Mouse (Mus musculus) 416B (cell line): ENCODE results near the gene Pcdh9.

Experiments used
- DNase-seq: peaks from one replicate; pipeline ENCODE4 v3.0.0; 2011; ENCODE audit warnings: low read depth

Pcdh9 gene

DNA sequence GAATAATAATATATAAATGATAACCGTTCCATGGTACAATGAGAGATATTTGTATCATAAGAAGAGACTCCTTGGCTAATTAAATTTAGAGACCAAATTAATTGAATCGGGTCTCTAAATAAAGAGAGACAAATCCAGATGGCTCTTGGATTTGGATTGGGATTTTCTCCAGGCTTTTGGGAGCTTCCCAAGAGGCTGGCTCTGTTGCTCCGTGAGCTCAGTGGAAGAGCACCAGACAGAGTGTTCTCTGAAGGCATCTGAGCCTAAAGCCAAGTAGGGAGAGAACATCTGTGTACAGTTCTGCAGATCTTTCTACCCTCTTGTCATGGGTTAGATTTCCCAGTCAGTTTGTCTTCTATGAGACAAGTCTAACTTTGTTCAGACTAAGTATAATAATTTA is 95.9 kb downstream of the Pcdh9 start:
- DNase-seq = no peak

DNA sequence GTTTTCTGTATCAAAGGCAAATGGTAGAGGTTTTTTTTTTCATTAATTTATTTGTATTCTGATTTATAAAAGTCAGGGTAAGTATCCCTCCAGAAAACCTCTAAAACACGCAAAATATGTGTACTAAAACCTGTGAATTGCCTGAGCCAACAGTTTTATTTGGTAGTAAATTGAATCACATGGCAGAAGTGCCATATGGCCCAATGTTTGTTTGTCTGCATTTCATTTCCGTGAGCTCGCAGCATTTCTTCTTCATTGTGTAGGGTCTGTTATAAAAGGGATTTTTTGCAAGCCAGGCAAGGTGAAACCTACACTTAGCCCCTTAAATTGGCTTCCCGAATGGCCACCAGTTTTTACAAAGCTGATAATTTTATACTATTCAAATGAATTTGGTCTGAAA is 104.2 kb downstream of the Pcdh9 start:
- DNase-seq = no peak

DNA sequence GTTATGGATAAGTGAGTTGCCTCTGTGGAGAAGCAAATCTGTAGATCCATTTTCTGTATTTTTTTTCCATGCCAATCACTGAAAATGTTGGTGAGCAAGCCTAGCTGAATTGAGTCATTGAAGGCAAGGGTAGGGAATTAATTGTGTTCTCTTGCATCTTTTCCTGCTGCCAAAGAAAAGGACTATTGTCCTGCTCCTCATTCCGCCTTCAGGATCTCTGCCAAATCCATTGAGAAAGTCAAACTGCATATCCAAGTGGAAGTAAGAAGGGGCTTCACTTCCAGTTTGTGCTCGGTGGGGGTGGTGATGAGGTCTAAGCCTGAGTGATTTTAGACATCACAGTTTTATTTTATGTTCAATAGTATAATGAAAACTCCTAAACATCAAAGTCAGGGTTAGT is 105.4 kb downstream of the Pcdh9 start:
- DNase-seq = no peak

DNA sequence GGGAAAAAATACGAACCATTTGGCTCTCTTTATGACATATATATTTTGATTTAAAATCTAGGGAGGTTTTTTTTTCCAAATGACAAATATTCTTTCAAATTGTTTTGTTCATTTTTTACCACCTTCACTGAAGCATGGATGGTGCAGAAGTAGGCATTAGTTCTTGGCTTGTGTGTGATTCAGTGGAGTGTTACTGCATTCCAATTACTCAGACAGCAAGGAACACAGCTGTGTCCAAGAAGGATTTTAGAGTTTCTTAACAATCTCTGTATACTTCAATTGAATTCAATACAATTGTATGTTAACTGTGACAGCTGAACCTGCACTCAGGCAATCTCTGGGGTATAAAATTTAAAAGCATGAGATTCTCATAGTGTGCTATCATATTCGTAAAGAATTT is 127.6 kb downstream of the Pcdh9 start:
- DNase-seq = no peak

DNA sequence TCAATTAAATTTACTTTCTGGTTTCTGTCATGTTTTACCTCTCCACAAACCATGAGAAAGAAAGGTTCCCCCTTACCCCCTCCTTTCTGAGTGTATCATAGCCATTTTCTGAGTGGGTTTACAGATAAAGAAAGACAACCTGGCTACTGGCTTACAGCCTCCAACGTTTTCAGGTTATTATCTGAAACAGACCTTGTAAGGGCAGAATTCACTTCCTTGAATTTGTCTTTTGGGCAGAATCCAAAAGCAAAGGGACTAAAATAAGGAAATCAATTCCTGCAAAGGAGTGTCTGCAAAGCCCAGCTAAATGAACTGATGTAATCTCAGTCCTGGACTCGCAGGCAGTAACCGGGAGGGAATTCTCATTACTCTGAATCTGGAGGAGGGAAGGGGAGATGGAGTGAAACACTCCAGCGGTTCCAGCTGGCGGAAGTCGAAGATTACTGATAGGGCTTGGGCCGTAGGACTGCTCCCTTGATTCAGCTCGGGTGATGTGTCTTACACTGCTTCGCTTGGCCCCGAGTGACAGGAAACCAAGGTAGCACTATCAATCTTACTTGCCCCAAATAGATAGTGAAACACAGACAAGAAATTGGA is 156.3 kb downstream of the Pcdh9 start:
- no peak for DNase-seq

DNA sequence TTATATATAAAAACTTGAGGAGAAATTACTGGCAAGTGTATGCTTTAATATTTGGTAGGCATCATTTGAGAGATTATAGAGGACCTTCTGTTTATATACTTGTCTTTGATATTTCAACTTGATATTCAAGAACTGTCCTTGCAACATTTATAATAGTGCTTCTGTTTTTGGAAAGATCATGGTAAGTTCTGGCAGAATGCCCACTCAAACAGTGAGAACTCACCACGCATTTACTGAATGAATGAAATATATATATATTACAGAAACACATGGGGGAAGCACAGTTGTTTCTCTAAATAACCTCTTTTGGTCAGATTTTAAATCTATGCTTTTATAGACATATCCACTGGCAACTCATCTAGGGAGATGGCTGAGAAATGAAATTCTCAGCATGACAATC is 164.7 kb downstream of the Pcdh9 start:
- no peak for DNase-seq

DNA sequence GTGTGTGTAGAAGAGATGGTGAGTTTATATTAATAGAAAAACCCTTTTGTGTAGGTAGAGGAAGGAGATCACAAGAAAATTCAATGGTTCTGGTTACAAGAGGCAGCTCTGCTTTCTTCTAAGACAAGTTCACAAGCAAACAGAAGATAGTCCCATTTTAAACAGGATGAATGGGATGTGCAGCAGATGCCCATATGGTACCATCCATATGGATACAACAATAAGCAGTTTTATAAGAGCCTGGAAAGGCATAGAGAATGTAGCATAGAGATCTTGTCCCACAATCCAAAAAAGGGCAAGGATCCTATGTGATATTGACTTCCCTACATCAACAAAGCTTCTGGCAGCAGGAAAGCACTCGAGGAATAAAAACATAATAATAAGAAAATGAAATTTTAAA is 171.3 kb downstream of the Pcdh9 start:
- DNase-seq = no peak

DNA sequence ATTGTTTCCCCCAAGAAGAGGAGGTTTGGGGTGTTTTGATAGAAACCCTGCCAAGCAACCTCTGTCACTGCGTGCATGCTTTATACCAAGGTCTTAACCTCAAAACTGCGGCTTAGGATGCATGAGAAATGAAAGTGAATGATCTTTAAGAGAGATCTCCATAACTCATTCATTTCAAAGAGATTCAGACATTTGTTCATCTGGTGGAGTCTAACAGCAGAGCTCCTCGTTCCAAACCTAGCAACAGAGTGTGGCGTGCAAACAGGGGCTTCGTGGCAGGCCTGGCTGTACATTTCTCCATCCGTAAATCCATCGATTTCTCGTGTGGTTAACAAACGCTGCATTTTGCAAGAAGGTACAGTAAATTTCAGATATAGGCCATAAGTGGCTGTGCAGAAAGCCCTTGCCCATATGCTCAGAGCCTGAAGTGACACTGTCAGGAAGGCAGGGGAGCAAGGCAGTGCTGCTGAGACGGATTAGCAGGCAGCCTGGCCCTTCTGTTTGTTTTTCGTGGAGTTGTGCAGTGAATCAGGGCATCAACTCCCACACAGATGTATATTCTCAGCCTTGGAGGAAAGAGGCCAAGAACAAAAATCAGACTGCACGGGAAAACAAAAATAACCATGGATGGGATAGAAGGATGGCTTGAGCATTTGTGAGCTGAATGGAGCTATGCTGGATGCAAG is 177.1 kb downstream of the Pcdh9 start:
- no peak for DNase-seq

DNA sequence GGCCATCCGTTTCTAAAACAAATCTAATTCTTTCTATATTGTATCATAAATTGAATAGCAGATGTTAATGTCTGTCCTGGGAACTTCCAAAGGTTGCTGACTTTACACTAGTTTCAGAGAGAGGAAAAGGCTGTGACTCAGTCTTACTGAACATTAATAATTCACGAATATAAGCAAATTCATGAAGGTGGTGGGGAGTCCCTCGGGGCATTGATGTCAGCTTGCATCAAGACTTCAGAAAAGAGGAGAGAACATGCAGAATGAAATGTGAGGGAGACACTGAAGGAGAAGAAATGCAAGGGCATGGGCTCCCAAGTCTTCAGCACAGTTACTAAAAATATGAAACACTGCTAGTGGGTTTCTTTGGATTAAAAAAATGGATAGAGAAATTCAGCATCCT is 181.8 kb downstream of the Pcdh9 start:
- DNase-seq = no peak

DNA sequence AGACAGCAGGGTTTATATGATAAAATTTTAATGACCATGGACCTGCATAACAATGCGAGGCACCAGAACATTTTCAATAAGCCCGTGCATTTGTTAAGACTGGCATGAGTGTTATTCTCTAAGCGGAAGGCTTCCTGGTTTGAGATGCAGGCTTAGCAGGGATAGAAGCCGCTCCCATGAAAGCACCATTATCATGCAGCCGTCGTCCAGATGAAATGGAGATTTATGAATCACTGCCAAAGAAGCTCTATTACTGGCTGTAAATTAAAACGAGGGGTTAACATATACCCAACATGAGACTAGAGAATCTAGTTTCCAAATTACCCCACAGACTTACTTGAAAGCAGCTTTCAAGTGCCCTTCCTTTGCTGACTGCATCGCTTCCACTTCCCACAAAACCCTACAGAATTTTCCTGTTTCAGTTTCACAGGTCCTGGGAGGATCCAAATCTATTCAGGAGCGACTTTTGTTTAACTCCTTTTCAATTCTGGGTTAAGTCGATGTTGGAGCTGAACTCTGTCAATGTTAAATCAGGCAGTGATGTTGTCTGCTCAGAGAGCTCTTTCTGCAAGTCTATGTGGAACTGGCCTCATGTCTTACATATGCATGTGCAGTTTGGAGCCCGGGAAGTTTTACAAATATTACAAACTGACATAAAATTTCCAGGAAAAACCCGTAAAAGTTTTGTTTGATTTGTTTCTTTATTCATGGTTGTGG is 188.9 kb downstream of the Pcdh9 start:
- no peak for DNase-seq

DNA sequence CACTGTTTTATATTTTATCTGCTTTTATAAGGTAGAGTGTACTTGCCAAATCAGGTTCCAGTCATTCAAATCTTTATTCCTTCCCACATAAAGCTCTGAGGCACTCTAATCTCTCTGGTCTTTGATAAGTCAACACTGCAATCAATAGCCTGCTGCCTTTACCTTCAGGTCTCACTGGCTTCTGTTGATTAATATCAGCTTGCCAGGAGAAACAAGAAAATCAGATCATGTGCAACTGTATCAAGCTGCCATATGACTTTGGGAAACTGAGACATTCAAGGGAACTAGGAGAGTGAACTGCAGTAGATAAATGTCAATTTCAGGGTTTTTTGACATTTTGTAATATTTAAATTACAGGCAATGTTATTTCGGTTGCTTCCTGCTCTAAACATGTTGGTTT is 189.6 kb downstream of the Pcdh9 start:
- no peak for DNase-seq

DNA sequence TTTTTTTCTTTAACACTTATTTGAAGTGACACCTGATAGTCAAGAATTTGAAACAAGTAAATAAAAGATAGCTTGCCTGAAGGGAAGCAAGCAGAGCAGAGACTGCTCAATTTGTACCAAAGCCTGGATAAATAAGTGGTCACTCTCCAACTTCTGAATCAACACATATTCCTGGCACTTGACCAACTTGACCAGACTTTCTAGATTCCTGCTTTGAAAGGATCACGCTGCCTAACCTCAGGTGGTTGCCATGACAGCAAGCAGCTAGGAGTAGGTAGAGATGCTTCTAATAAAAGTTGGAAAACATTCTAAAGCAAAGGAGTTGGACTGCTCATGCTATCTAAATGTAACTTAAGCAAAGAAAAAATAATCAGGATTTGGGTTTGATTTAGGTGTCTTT is 205.8 kb downstream of the Pcdh9 start:
- DNase-seq = no peak

DNA sequence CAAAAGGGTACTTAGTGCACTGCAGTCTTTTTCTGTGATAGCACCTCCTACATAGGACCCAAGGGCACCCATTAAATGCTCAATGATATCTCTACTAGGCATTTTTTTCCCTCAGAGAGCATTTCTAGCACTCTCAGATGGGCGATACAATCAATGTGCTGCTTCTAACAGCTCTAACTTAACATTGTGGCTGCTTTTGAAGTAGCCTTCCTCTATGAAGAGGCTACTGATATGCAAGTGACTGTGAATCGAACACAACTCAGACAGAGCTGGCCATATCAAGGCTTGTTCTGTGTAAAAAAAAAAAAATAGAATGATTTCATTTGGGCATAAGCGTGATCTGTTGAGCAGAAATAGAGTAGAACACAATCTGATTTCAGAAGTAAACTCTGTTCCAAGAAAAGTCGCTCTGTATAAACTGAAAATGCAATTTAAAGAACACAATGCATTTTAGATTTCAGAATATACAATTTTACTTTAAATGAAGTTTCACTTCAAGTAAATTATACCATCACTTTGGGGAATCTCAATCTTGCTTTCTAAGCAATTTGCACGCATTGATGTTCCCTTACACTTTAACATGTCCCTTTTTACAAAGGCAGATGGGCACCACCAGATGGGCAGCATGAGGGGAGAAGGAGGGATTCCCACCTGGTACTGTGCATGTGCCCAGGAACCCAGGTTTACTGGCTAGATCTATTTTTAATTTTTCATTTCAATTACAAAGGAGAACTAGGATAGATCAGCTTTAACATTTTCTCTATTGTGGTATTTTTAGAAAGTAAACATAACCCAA is 215.0 kb downstream of the Pcdh9 start:
- DNase-seq = no peak

DNA sequence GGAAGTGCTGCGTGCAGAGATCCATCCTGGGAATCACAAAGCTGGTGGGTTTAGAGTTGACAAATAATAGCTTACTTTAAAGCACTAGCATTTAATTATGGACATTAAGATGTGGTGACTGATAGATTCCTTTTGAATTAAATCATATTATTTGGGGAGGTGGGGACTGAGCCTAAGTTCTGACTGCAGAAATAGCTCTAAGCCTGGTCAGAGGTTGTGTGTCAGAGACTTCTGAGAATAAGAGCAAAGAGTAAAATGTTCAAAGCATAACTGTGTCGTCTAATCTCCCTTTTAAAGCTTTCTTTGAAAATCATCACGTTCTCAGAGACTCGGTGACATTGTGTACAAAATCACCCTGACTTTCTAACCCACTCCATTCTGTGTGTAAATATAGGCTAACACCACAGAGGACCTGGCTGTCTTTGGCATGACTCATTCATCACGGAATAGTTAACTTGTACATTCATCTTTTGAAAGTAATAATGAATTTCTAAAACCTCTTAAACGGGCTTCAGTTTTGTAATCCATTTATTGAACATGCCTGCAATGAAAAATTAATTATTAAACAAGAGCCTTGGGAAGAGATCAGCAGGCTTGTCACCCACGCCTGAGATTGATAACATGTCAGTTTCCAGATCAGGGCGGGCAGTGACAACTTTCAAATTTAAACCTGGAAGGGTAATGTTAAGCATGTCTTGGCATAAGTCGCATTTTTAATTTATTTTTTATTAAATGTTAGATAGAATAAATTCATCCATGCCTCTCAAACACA is 236.3 kb downstream of the Pcdh9 start:
- no peak for DNase-seq

DNA sequence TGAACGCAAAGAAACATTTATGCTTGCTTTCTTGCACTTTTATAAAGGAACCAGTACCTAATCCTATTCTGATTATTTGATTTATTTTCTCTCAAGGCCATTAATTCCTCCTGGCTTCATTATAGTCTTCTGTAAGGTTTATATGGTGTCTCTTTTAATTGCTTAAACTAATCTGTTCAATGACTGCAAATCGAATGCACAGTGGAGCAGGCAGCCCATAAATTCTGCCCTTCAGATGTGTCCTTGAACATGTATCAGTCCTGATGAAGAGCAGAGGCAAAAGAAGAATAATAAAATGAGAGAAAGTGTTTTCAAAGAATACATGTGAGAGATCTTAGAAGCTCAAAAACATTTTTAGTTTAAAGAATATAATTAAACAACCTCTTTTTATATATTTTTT is 263.2 kb downstream of the Pcdh9 start:
- DNase-seq = no peak

DNA sequence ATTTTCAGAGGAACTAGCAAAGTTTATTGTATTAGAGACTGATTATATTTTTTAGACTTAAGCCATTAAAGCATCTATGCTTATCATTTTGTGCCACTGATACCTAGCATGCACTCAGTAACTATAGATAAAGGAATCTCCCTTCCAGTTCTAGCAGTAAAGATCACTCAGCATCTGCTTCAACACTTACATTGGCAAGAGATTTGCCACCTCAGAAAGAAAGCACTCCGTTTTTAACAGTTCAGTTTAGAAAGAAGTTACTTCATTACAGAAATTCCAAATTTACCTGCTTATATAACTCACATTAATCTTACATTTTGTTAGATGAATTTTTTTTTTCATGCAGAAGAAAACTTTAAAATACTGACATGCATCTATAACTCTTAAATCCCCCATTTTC is 266.3 kb downstream of the Pcdh9 start:
- DNase-seq = no peak

DNA sequence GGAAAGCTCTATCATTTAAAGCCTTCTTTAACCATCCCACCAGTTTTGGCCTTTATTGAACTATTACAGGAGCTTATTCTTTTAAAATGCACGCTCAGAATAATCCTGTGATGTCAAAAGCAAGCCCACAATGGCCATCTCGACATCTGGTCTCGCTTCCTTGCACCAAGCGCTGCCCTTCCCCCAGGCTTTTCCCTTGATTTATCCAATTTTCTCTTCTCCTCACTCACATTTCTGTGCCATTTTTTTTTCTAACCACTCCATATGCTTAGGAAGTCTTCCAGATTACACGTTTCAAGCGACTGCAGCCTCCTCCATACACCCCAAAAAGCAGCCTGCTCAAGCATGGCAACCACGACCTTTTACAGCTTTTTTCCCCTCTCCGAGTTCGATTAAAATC is 269.3 kb downstream of the Pcdh9 start:
- no peak for DNase-seq

DNA sequence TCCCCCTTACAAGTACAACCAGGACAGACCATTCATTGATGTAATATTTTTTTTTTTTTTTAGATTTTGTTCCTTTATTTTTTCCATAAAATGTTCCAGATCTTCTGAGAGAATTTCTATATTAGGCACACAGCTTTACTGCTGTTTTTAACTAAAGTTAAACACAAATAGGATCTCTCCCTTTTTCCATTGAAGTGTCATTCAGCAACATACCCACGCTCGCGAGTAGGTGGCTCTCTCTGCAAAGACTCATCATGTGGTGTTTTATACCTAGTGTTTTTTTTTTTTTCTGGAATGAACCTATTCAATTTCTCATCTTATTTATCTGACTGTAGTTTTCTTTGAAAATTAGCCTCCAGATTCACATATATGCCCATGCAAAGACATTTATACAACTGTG is 282.9 kb downstream of the Pcdh9 start:
- DNase-seq = no peak

DNA sequence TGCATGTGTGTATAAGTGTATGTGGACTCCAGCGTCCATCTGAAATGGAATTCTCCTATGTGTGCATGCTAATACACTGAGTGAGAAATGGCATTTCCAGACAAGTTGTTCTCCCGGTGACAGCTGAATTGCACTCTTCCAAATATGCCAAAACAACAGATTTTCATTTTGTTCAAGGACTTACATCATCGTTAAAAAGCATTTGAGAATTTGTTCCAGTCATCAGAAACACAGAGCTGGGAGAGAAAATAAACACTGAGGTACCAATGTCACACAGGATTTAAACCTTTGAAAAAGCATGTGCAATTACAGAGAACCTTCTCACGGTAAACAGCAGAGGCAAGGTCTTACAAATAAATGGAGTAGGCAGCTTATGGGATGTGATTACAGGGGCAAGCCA is 290.5 kb downstream of the Pcdh9 start:
- no peak for DNase-seq

DNA sequence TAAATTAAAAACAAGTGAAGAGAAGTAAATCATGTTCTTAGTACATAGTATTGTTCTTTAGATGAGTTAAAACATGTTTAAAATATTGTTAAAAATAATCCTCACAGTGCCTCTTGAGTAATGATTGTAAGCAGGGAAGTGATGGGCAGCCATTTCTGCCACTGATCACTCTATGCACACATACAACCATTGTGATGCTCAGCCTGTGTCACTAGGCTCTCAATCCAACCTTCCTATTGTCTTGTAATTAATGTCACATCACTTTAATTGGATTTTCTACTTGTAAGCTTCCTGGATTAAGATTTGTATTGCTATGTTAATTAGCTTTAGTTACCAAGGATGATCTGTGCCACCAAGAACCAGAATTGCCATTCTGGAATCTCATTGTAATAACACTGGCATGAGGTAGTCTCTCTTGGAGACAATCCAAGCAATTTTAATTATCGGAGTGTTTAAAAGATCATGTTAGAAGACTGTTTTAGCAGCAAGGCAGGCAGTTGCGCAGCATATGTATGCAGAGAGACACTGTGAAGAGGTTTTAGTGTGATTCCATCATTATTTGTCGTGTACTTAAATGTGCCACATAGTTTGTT is 305.0 kb downstream of the Pcdh9 start:
- no peak for DNase-seq

DNA sequence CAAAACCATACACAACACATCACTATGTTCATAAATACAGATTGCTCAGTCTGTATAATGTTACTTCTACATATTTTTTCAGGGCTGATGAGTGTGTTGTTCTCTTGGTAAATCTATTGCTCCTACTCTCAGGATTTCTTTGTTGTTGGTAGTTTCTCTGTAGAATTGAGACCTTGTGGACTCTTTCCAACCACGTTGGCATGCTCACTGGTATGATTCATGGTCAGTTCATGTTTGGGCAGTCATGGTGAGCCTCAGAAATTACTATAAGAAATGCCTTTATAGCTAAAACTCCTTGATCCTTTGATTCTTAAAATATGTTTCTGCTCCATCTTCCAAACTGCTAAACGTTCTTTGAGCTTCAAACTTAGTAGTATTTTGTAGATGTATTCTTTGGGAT is 326.1 kb downstream of the Pcdh9 start:
- no peak for DNase-seq

DNA sequence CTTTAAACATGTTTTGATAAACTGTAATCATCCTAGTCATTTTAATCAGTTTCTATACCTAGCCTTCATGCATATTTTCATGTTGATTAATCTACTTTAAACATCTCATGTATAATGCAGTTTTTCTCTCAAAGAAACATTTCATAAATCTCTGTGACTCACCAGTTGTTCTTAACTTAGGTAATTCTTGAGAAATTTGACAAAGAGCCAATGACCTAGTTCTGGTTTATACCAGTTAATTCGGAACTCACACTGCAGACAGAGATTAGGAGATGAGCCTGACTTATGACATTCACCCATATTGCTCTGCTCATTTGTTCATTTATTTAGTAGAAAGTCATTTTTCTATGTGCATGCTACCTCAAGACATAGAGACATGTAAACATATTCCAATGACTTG is 328.9 kb downstream of the Pcdh9 start:
- no peak for DNase-seq
